Mouse (Mus musculus): ENCODE measurements at regions not wholly inside any gene's neighbourhood (a gene's known extent, or its start where the extent isn't known, plus 50 kb on each side); places are given as distances from the start of the nearest gene placed in this dataset.

DNA sequence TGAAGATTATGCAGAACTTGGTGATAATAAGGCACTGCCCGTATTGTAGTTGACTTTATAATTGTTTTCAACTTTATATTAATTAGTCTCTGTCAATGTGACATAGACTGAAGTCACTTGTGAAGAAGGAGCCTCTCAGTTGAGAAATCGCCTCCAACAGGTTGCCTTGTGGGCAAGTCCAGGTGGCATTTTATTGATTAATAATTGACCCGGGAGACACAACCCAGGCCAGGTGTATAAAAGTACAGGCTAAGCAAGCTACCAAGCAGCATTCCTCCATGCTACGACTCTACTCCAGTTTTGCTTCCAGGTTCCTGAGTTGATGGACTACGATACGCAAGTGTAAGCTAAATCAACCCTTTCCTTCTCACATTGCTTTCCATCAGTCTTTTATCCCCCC lies 268.2 kb upstream of the Klf3 start:
- DNase-seq (ENCODE audit: low spot score in 2 of 2): no peak

- DNase-seq (ENCODE audit: low spot score in 2 of 2): no peak
These were observed 267.6 kb upstream of the Klf3 start for GRCm38 (mm10) chr5:64535546-64535945.

GRCm38 (mm10) chr5:64536393-64537112 lies 266.6 kb upstream of the Klf3 start:
- DNase-seq (ENCODE audit: low spot score in 2 of 2): peak; percentile 73 to 81

DNA sequence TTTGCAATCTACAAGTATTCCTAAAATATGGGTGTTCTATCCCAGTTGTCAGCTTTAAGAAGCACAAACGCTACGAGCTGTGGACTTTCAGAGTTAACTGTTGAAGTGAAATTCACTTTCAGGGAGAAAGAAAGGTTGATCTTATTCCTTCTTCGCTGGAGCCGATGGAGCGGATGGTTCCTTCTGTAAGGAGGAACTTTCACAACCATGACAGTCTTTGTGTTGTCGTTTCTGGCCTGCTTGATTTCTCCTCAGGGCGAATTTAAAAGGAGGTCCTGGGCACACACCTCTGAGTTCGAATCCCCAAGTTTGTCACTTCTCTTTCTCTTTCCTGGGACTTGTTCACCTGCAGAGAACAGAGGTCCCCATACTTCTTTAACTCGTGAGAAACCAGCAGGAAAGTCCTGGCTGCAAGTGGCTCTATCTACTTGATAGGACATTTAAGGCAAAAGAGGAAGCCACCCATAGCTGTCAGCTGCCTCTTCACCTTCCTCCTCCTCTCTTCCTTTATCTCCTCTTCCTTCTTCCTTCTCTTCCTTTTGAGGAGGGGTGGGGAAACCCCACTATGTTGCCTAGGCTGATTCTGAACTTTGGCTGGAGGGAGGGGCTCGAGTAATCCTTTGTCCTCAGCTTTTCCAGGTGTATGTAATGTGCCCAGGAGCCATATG lies 265.9 kb upstream of the Klf3 start:
- no peak for DNase-seq (ENCODE audit: low spot score in 2 of 2)

GRCm38 (mm10) chr5:64541765-64542164 lies 261.4 kb upstream of the Klf3 start:
- no peak for DNase-seq (ENCODE audit: low spot score in 2 of 2)

- no peak for DNase-seq (ENCODE audit: low spot score in 2 of 2)
These were observed 247.3 kb upstream of the Klf3 start for GRCm38 (mm10) chr5:64555931-64556330.

DNA sequence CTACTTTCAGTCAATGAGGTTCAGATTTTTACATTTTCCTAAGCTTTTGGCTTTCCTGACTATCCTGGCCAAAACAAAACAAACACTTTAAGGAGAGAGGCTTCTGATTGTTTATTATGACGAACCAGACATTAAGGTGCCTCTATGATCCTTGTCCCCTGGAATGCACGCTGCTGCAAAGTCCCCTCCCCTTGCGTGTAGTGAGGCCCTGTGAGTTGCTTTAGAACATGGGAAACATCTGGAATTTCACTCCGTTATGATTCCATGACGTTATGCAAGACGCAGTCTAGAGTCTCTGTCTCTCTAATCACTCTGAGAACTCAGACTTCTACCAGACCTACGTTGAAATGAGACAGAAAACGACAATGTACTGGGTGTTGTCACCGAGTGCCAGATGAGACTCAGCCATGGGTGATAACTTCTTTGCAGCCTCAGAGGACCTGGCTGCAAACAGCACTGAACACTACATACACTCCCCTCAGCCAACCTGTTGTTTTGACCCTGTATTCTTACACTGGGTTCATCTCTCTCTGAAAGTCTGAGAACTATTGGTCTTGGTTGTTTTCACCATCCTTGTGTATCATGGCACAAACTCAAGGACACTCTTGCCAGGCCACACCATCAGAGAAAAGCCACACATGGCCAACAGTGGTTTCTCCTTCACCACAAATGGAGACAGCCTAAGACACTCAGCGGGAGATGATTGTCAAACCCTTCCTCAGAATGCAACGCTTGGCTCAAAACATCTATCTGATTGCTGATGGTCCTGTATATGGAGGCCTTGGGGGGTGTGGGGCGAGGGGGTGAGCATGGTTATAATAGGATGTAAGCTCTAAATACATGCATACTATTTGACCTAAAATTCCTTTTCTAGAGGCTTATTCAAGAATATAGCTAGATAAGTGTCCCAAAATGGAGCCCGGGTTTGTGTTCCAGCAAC lies 236.5 kb upstream of the Klf3 start:
- no peak for DNase-seq (ENCODE audit: low spot score in 2 of 2)

DNA sequence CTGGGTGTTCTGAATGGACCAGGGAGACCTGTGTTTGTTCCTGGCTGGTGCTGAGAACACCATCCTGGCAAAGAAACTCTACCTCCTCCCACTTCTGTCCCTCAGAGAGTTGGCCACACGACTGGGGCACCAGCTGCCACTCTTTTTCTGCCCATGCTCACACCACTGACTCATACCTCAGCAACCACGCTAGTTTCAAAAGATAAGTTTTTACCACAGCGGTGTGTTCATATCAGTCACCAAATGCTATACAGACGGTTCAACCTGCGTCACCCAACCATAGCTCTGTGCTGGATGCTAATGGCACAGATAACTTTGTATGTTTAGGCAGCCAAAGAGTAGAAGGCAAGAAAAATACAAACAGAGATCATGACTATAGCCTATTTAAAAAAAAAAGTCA lies 235.4 kb upstream of the Klf3 start:
- peak; percentile 14 to 15 for DNase-seq (ENCODE audit: low spot score in 2 of 2)

DNA sequence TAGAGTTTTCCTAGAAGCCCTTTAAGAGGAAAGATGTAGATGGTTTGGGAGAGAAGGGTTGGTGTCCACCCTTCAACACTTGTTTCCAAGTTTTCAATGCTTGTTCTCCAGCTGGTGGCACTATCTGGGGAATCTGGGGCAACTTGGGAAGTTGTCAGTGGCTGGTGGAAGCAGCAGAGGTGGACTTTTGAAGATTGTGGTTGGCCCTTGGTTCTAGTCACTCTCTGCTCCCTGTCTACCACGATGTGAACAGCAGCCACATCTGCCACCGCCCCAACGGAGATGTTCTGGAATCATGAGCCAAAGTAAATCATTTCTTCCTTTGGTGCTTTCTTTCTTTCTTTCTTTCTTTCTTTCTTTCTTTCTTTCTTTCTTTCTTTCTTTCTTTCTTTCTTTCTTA lies 234.9 kb upstream of the Klf3 start:
- DNase-seq (ENCODE audit: low spot score in 2 of 2): no peak

DNA sequence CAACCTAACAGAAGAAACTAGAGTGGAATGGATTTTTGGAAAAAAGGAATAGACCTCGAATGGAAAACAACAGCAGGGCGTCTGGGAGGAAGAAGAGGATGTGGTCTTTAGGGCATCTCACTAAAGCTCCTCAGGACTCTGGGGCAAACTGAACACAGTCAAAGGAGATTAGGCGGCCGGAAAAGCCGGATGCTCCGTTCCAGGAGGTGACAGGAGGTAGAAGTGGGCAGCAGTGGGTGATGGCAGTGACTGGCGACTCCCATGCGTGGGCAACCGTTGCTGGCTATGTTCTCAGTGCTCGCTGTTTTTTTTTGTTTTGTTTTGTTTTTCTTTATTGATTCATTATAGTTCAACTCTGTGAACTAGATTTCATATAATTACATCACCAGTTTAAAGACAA lies 228.8 kb upstream of the Klf3 start:
- no peak for DNase-seq (ENCODE audit: low spot score in 2 of 2)

DNA sequence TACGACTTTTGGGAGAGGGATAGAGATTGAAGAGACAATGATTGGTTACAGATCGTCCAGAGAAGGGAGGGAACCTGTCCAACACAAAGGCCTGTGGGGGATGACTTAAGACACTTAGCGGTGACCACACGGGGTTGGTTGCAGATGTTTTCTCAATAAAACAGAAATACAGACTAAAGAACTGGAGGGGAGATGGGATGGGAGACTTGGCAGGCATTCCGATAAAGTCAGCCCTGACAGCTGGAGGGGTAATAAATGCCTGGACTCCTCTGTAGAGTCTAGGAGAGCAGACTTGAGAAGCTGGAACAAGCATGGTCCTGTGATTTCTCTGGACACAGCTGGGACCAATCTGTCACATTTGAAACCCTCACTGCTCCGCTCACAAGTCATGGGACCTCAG lies 227.3 kb upstream of the Klf3 start:
- DNase-seq (ENCODE audit: low spot score in 2 of 2): no peak

DNA sequence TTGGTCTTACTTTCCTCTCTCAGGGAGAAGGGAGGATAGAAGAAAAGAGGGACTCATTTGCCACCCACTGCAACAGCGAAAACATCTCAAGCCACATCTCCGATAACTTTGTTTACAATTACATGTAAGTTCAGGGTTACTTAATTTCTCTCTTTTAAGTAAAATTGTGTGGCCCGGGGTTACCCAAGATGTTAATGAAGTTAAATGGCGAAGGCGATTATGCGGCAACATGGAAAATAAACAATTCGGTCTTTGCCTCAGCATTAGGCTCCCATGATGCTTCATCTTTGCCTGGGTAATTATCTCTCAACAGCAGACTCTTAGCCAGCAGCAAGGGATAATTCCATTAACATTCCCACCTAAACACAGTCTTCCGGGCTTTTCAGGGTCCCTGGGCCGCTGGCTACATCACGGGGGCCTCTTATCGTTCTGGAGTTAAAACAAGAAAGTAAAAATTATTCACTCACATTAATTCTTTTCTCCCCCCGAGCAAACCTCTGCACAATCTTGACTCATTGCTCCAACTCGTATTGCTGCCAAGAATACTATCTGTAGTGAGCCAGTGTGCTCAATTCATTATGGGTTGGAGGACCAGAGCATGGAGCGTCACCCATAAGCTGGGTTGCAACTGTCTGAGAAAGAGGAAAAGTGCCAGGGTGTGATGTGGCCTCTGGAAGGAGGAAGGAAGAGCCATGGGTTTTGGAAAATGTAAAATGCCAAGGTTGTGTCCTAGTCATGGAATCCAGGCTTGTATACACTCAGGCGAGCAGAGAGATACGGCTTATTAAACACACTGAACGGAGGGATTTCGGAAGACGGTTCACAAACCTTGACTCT lies 226.5 kb upstream of the Klf3 start:
- no peak for DNase-seq (ENCODE audit: low spot score in 2 of 2)

GRCm38 (mm10) chr5:64577424-64577823 lies 225.8 kb upstream of the Klf3 start:
- DNase-seq (ENCODE audit: low spot score in 2 of 2): no peak

DNA sequence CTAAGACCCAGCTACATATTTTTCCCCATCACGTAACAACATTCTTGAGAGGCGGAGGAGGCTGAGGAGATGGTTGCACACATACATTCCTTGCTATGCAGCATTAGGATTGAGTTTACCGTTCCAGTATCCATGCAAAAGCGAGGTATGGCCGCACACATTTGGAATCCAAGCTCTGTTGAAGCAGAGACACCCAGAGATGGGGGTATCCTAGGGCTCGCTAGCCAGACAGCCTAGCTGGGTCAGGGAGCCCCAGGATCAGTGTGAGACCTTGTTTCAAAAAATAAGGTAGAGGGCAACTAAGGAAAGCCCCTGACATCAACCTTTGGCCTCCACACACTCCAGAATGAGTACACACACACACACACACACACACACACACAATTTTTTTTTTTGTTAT lies 224.7 kb upstream of the Klf3 start:
- DNase-seq (ENCODE audit: low spot score in 2 of 2): no peak

- DNase-seq (ENCODE audit: low spot score in 2 of 2): no peak
These were observed 224.1 kb upstream of the Klf3 start for GRCm38 (mm10) chr5:64579086-64579485.

DNA sequence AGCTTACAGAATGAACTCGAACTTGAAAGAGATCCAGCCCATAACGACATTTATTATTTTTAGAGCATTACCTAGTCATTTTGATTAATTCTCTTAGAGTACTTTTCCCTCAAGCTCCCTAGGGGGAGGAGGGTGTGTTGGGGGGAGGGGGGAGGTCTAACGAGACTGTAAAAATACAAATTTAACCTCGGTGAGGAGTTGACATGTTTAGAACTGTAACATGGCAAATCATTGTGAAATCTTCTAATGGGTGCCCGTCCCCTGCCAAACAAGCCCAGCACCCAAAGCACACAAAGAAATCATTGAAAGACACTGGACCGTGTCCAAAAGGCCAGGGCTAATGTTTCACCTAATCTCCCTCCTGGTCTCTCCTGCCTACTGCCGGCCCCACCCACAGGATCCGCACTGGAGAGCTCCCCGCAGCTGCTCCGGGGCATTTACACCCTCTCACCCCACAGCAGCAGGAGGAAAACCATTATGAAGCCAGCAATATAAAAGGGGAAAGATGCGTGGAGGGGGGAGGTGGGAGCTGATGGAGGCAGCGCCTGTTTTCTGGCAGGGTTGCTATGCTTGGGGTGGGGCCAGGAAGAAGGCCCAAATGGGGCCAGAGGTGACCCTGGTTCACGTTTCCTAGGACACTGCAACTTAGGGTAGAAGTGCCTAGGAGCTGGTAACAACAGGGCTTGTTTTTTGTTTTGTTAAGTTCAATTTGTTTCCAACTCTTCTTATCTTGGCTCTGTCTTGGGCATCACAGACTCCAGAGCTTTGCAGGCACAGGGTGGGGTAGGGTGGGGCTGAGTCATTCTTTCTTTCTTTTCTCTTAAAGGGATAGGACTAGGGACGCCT lies 223.5 kb upstream of the Klf3 start:
- DNase-seq (ENCODE audit: low spot score in 2 of 2): no peak

- DNase-seq (ENCODE audit: low spot score in 2 of 2): no peak
These were observed 222.9 kb upstream of the Klf3 start for GRCm38 (mm10) chr5:64580340-64580723.

DNA sequence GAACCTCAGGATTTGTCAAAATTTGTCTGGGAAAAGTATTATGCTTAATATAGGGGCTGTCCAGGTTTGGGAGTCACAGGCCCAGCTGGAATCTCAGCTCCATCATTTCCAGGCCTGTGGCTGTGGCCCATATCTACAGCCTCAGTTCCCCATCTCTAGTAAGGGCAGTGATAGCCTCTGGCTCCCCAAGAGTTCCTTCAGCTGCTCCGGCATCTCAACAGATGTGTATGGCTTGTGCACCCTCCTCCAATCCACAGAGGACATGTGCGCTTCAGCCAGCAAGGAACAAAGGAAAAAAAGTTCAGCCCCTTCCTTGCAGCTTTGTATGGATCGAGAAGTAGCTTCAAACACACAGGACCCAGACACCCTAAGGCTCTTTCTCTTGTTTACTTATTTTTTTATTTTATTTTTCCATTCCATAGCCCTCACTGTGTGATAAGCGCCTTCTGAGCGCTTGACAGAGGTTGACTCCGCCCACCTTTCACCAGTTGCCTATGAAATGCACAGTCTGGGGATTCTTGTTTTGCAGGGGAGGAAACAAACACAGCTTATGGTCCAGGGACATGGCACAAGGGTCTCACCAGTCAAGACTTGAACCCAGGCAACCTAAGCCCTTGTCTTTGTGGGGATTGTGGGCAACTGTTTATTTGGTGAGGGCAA lies 222.3 kb upstream of the Klf3 start:
- DNase-seq (ENCODE audit: low spot score in 2 of 2): no peak

- no peak for DNase-seq (ENCODE audit: low spot score in 2 of 2)
These were observed 221.7 kb upstream of the Klf3 start for GRCm38 (mm10) chr5:64581461-64581860.

- DNase-seq (ENCODE audit: low spot score in 2 of 2): no peak
These were observed 221.2 kb upstream of the Klf3 start for GRCm38 (mm10) chr5:64582031-64582430.
